Mouse (Mus musculus): Measurements from ENCODE around the gene Olfr1436.
"Not testable (repeated sequence)": the region's sequence is repeated elsewhere in the genome, so short reads cannot be mapped to it uniquely, and the experiment has no call there.

The Olfr1436 gene

DNA sequence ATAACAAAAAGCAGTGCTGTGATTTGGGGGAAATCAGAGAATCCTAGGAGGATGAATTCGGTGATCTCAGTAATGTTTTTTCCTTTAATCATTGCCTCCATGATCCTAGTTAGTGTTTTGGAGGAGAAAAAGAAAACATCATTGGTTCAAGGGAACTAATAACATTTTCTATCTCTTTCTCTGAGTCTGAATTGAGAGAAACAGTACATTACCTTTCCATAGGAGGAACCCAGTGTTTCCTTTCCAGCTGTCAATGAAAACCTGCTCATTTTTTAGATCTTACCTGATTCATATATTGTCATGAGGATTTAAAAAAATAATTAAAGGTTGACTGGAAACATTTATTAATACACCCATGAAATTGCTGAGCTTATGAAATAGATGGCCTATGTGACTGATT is at the start of gene Olfr1436:
Gene Olfr1436 (minus strand): TSS at position 101 of the 400 bp plus-strand sequence.
- DNase-seq (ENCODE audit: low read depth, low spot score), result not testable (repeated sequence)

DNA sequence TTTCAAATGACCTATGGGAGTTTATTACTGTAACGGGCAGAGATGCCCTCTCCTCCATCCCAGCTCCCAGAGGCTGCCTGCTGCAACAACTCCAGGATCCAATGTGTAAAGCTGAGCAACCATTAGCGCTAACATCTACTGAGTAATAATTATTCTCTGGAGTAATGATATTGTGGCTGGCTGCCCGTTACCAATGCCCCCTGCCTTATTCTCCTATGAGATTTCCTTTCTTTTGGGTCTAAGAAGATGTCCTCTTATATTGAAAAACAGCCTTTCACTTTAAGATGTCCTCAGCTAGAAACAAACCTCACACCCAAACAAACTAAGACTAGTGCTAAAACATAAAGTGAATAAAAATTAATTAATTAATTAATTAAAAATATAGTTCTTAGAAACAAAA is 36.9 kb upstream of the Olfr1436 start, which contains the start of gene Olfr1438-ps1:
Gene Olfr1438-ps1 (minus strand): TSS at position 101 of the 400 bp plus-strand sequence.
- no peak for DNase-seq (ENCODE audit: low read depth, low spot score)

DNA sequence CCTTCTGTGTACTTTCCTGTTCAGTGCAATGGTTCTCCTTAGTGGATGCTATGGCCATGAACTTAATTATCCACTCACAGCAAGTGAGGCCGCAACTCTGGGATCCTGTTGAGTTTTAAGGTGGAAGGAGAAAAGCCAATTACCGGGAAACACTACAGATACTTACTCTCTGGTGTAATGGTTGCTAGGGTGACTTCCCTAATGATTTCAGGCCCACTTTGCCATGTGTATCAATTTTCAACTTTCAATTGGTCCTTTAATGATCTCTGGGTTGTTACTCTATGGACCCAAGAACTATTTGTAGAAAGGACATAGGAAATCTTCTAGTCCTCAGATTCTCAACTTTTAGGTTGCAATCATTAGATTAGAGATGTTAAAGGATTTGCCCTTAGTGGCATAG is 26.1 kb upstream of the Olfr1436 start, which contains the start of gene Olfr1437:
Gene Olfr1437 (minus strand): TSS at position 101 of the 400 bp plus-strand sequence.
- DNase-seq (ENCODE audit: low read depth, low spot score), result no peak

DNA sequence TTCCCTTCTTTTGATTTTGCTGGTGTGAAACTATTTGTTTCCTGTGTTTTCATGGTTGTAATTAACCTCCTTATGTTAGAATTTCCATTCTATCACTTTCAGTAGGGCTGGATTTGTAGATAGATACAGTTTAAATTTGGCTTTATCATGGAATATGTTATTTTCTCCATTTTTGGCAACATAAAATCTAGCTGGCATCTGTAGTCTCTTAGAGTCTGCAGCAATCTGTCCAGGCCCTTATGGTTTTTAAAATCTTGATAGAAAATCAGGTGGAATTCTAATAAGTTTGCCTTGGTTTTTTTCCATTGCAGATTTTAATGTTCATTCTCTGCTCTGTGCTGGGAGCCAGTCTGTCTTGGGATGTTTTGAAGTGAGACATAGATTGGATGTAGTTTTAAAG is 6.0 kb downstream of the Olfr1436 start:
- no peak for DNase-seq (ENCODE audit: low read depth, low spot score)

DNA sequence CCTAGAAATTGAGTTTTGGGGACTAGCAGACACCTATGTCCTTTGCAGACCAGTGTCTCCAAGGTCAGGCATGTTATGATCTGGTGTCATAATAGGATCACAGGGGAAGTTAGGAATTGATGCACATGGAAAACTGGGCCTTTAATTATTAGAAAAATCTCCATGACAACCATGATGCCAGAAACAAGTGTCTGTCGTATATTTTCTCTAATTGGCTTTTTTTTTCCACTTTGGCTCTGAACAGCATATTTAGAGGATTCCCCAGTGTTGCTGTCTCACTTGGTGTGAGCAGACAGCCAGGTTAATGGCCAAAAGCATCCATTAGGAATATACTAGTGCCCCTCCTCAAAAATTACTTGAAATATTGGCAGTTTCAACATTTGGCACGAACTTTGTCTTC is 19.4 kb downstream of the Olfr1436 start, which contains the start of gene Olfr1434:
Gene Olfr1434 (plus strand): TSS at position 301 of the 400 bp plus-strand sequence.
- no peak for DNase-seq (ENCODE audit: low read depth, low spot score)

DNA sequence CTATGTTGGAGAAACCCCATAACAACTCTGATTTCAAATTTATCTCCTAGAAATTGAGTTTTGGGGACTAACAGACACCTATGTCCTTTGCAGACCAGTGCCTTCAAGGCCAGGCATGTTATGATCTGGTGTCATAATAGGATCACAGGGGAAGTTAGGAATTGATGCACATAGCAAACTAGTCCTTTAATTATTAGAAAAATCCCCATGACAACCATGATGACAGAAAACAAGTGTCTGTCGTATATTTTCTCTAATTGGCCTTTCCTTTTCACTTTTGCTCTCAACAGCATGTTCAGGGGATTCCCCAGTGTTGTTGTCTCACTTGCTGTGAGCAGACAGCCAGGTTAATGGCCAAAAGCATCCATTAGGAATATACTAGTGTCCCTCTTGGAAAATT is 38.2 kb downstream of the Olfr1436 start, which contains the start of gene Olfr235:
Gene Olfr235 (plus strand): TSS at position 301 of the 400 bp plus-strand sequence.
- no peak for DNase-seq (ENCODE audit: low read depth, low spot score)
